Mouse (Mus musculus) limb, embryonic 10.5 days (tissue): ENCODE measurements at regions not wholly inside any gene's neighbourhood (a gene's known extent, or its start where the extent isn't known, plus 50 kb on each side); places are given as distances from the start of the nearest gene placed in this dataset.

Experiments used
- DNase-seq: peaks from one replicate; pipeline ENCODE4 v3.0.0-alpha.2; 2017; ENCODE audit warnings: low spot score
- H3K27ac ChIP-seq: fragments of 300-500 bp; sonication (generic); 2 replicates; pipeline ENCODE4 v1.5.1; 2016; ENCODE audit warnings: mild to moderate bottlenecking
- H3K27me3 ChIP-seq: fragments of 300-500 bp; sonication (generic); 2 replicates; pipeline ENCODE4 v1.6.1; 2016; ENCODE audit warnings: low read depth, mild to moderate bottlenecking; ENCODE audit not compliant: poor library complexity, severe bottlenecking
- H3K36me3 ChIP-seq: fragments of 300-500 bp; sonication (generic); 2 replicates; pipeline ENCODE4 v1.6.1; 2016; ENCODE audit warnings: mild to moderate bottlenecking, moderate library complexity
- H3K4me1 ChIP-seq: fragments of 300-500 bp; sonication (generic); 2 replicates; pipeline ENCODE4 v1.6.1; 2016
- H3K4me3 ChIP-seq: fragments of 300-500 bp; sonication (generic); 2 replicates; pipeline ENCODE4 v1.5.1; 2016; ENCODE audit warnings: mild to moderate bottlenecking, moderate library complexity
- H3K9me3 ChIP-seq: fragments of 300-500 bp; sonication (generic); replicated peaks from 2 replicates; pipeline ENCODE4 v1.6.1; 2016; ENCODE audit warnings: mild to moderate bottlenecking
- WGBS: fragments of 180-500 bp; shearing (Covaris S2); methylation state at CpG from one replicate; pipeline ENCODE4 v1.1.7; 2016; 5-methylcytosine and 5-hydroxymethylcytosine counted together

DNA sequence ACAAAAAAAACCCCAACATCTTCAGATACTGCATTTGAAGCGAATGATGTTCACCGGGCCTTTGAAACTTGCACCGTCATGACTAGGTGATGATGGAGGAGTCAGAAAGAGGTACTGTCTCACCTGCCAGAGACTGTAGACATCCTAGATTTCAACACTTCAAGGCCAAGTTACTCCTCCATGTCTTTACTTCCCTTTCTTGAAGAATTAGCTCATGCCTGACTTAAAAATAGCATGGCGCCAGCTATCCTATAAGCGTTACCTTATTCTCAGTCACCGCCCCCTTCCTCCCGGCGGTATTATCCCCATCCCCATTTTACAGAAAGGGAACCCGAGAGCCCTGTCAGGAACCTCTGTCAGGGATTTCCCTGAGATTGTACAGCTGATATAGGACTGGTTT is 374.4 kb upstream of the Gm10131 start:
- Histone ChIP-seq H3K9me3 (no peaks in the 10 kb centered on the region), H3K27me3 (no peaks in the 10 kb centered on the region), H3K4me1 (no peaks in the 10 kb centered on the region), H3K36me3 (no peaks in the 10 kb centered on the region), H3K27ac (no peak overlapping the region), H3K4me3 (no peak overlapping the region)
- WGBS = 94% methylated on average over 9 of the region's 9 CpGs
- DNase-seq = no peak

DNA sequence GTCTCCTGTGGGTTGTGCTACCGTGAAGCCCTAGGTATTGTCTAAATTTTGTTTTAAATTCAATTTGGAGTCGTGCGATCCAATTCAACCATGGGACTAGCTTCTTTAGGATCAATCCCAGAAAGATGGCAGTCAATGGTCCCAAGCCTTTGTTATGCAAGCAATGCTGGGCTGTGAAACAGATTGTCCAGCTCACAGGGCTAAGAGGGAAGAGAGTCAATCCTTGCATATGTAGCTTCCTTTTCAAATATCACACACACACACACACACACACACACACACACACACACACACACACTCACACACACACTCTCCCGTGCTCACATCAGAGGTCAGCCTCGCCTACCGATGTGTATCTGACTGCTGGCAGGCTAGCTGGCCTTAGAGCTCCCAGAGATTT is 373.8 kb upstream of the Gm10131 start:
- no peak overlapping the region; the same call in 1 of the 2 replicates for H3K27ac ChIP-seq
- no peaks in the 10 kb centered on the region for H3K36me3 ChIP-seq
- H3K4me1 ChIP-seq = no peaks in the 10 kb centered on the region
- no peaks in the 10 kb centered on the region for H3K9me3 ChIP-seq
- no peaks in the 10 kb centered on the region for H3K27me3 ChIP-seq
- DNase-seq = no peak
- no peak overlapping the region for H3K4me3 ChIP-seq
- 87% methylated on average over 6 of the region's 6 CpGs for WGBS

DNA sequence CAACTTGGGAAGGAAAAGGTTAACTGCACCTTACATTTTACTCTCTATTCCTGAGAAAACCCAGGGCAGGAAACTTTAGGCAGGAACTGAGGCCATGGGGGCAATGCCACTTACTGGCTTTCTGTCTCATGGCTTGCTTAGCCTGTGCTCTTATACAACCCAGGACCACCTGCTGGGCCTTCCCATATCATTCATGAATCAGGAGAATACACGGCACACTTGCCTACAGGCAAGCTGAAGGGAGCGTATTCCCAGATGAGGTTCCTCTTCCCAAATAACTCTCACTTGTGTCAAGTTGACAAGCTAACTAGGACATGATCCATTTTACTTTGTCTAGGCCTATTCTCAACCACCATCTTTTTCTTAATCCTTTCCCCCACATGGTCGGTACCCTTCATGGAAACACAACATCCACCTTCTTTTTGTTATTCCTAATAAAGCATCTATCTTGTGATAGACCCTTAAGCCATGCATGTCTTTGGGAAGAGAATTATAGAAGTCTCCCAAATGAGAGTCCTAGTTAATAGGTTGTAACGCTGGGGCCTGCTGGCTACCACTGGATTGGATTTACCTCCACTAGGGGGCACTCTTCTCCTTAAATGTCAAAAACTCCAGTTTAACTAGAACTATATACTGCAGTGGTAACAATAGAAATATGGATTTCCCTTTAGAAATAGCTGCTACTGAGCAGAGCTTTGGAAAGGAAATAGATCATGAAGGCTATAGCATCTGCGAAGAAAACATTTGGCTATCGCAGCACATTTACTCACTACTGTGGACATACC is 373.2 kb upstream of the Gm10131 start:
- no peaks in the 10 kb centered on the region for H3K9me3 ChIP-seq
- no peak for DNase-seq
- no peaks in the 10 kb centered on the region for H3K27me3 ChIP-seq
- H3K4me1 ChIP-seq = no peaks in the 10 kb centered on the region
- H3K4me3 ChIP-seq = no peak overlapping the region
- H3K27ac ChIP-seq = no peak overlapping the region
- 68% methylated on average over 6 of the region's 6 CpGs for WGBS
- H3K36me3 ChIP-seq = no peaks in the 10 kb centered on the region

DNA sequence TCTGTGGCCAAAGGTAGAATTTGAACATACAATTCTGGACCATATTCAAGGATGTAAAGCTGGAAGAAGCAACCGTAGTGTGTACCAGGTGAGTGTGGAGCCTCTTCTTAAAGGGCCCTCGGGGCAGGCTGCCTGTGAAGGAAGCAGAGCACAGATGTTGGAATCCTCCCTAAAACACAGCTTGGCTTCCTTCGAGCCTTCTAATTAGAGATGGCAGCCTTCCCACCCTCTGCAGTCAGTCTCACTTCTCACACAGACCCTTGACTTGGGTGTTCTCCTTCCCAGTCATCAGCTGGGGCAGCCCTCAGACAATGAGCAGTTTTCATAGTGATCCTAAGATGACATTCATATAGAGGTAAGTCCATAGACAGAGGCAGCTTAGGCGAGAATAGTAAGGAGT is 371.7 kb upstream of the Gm10131 start:
- WGBS = 69% methylated on average over 4 of the region's 4 CpGs

DNA sequence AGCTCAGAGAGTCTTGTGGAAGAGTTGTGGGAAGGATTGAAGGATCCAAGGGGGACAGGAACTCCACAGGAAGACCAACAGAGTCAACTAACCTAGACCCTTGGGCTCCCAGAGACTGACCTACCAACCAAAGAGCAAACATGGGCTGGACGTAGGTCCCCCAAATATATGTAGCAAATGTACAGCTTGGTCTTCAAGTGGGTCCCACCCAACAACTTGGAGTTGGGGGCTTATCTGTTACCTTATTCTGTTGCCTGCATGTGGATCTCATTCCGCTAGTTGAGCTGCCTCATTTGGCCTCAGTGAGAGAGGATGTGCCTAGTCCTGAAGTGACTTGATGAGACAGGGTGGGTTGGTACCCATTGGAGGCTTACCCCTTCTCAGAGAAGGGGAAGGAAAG is 371.1 kb upstream of the Gm10131 start:
- H3K9me3 ChIP-seq = no peaks in the 10 kb centered on the region
- H3K27me3 ChIP-seq = no peaks in the 10 kb centered on the region
- H3K27ac ChIP-seq = no peak overlapping the region
- 91% methylated on average over 2 of the region's 2 CpGs for WGBS
- H3K4me1 ChIP-seq = no peaks in the 10 kb centered on the region
- no peak overlapping the region for H3K4me3 ChIP-seq
- DNase-seq = no peak
- no peaks in the 10 kb centered on the region for H3K36me3 ChIP-seq

More for the DNA sequence above, 371.7 kb upstream of the Gm10131 start:
- H3K9me3 ChIP-seq = no peaks in the 10 kb centered on the region
- H3K4me3 ChIP-seq = no peak overlapping the region
- no peaks in the 10 kb centered on the region for H3K36me3 ChIP-seq
- no peak for DNase-seq
- H3K4me1 ChIP-seq = no peaks in the 10 kb centered on the region
- H3K27ac ChIP-seq = no peak overlapping the region
- H3K27me3 ChIP-seq = no peaks in the 10 kb centered on the region

DNA sequence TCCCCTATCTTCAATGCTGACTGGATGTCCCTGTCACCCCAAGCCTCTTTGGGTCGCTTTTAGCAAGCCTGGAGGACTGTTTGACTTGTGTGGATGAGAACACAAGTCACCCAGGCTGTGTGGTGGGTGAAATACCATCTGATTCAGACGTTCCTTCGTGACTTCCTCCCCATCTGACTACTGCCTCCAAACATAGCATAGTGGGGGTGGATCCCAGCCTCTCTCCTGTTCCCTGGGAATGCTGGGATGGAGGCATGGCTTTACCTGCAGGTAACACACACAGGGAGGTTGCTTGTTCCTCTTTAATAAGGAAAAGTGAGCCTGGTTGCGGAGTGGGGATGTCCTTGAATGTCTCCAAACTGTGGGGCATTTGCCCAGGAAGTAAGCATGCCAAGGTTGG is 369.0 kb upstream of the Gm10131 start:
- H3K4me3 ChIP-seq = no peak overlapping the region
- no peaks in the 10 kb centered on the region for H3K4me1 ChIP-seq
- H3K9me3 ChIP-seq = no peaks in the 10 kb centered on the region
- 86% methylated on average over 4 of the region's 4 CpGs for WGBS
- no peak overlapping the region for H3K27ac ChIP-seq
- DNase-seq = no peak
- H3K36me3 ChIP-seq = no peaks in the 10 kb centered on the region
- H3K27me3 ChIP-seq = peaks cover 11% of the 10 kb centered on the region; the same call in 1 of the 2 replicates

DNA sequence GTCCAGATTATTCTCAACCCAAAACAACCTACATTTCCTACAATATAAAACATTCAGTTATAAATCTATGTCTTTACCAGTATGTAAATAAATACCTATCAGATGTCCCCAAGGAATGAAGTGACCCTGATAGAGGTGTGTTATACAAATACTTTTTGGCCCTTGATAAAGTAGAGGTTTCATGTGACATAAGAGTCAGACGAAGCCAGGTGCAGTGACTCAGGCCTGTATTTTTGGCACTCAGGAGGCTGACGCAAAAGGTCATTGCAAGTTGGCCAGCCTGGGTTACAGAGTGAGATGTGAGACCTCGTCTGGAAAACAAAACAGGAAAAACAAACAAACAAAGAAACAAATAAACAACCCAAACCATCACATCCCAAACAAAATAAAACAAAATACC is 367.4 kb upstream of the Gm10131 start:
- Histone ChIP-seq H3K36me3 (no peaks in the 10 kb centered on the region), H3K27me3 (peaks cover 11% of the 10 kb centered on the region; the same call in 1 of the 2 replicates), H3K4me3 (no peak overlapping the region), H3K27ac (no peak overlapping the region), H3K9me3 (no peaks in the 10 kb centered on the region), H3K4me1 (peaks cover under 1% of the 10 kb centered on the region; the same call in 1 of the 2 replicates)
- no peak for DNase-seq
- WGBS = 77% methylated on average over 3 of the region's 3 CpGs

DNA sequence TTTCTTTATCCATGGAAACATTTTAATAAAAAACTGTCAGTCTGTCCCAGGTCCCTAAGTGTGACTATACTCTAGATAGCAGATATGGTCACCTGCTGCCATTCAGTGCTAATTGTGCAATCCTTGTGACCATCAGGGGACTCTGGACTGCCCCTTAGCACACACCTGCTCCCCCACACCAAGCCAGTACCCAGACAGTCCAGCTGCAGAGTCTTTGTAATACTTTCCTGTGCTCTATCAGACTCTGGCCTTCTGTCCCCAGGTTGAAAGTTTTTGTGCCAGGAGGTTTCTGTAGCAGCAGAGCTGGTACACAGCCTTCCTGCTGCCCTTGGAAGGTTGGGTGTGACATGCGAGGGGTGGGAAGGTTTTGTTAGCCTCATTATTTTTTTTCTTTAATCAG is 366.9 kb upstream of the Gm10131 start:
- no peak overlapping the region for H3K4me3 ChIP-seq
- 82% methylated on average over 1 of the region's 1 CpGs for WGBS

DNA sequence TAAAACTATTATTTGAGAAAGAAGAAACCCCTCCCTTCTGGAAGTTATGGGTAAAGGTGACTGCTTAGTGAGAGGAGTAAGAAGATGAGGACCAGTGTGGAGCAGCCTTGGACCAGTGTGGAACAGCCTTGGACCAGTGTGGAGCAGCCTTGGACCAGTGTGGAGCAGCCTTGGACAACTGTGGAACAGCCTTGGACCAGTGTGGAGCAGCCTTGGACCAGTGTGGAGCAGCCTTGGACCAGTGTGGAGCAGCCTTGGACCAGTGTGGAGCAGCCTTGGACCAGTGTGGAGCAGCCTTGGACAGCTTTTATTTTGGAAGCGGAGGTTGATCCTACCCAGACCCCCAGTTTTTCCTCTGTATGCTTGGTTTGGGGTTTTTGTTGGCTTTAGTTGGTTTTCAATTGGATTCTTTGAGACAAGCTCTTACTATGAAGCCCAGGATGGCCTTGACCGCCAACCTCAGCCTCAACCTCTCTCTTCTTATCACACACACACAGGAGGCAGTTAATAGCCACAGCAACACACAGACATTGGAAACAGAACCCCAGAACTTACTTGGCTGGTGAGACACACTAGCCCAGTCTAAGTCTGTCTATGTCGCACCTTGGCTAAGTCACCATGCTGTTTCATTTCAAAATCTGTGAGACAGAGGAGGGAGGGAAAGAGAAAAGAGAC is 364.7 kb upstream of the Gm10131 start:
- Histone ChIP-seq H3K4me3 (no peak overlapping the region), H3K36me3 (no peaks in the 10 kb centered on the region), H3K27ac (no peak overlapping the region), H3K9me3 (no peaks in the 10 kb centered on the region), H3K27me3 (peaks cover 17% of the 10 kb centered on the region; the same call in 1 of the 2 replicates), H3K4me1 (peaks cover 21% of the 10 kb centered on the region)
- WGBS = 97% methylated on average over 3 of the region's 3 CpGs
- DNase-seq = no peak

More for the DNA sequence above, 366.9 kb upstream of the Gm10131 start:
- DNase-seq = no peak
- Histone ChIP-seq H3K27me3 (peaks cover 13% of the 10 kb centered on the region; the same call in 1 of the 2 replicates), H3K4me1 (peaks cover 5% of the 10 kb centered on the region), H3K9me3 (no peaks in the 10 kb centered on the region), H3K36me3 (no peaks in the 10 kb centered on the region), H3K27ac (no peak overlapping the region)

DNA sequence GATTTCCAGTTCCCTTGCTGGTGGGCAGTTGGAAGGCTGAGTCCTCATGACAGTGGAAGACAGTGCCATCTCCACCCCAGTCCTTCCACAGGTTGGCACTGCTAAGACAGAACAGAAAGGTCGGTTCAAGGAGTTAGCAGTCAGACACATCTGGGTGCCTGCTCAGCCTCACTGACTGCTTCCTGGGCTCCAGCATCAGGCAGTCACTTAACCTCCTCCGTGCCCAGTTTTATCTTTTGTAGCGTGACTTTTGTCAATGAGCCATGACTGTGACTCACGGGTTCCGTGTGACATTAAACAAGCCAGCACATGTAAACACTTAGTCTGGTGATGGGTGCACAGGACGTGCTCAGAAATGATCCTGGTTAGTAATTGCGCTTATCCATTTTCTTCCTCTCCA is 363.1 kb upstream of the Gm10131 start:
- Histone ChIP-seq H3K27ac (no peak overlapping the region), H3K9me3 (no peaks in the 10 kb centered on the region), H3K36me3 (no peaks in the 10 kb centered on the region), H3K4me1 (peaks cover 34% of the 10 kb centered on the region), H3K4me3 (no peak overlapping the region), H3K27me3 (peaks cover 17% of the 10 kb centered on the region; the same call in 1 of the 2 replicates)
- DNase-seq = no peak
- WGBS = 80% methylated on average over 7 of the region's 7 CpGs

DNA sequence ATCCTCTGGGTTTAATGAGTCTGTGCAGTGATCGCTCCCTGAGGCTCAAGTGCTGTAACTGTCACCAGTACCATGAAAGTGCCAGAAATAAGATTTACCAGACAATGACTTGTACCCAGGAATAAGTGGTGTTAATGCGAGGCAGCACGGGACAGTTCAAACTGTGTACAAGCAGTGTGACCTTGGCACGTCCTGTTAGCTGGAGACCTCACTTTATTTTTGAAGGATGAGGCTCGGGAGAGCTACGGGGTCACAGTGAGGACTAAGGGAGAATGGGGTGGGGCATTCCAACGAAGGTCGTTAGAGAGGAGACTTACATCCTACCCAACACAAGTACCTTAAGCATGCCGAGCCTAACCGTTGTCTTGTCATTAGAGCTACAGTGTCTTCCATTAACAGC is 362.2 kb upstream of the Gm10131 start:
- no peaks in the 10 kb centered on the region for H3K9me3 ChIP-seq
- no peak overlapping the region for H3K4me3 ChIP-seq
- H3K4me1 ChIP-seq = peaks cover 42% of the 10 kb centered on the region
- H3K27me3 ChIP-seq = peaks cover 17% of the 10 kb centered on the region; the same call in 1 of the 2 replicates
- WGBS = 44% methylated on average over 10 of the region's 10 CpGs
- no peaks in the 10 kb centered on the region for H3K36me3 ChIP-seq
- no peak for DNase-seq
- H3K27ac ChIP-seq = no peak overlapping the region

DNA sequence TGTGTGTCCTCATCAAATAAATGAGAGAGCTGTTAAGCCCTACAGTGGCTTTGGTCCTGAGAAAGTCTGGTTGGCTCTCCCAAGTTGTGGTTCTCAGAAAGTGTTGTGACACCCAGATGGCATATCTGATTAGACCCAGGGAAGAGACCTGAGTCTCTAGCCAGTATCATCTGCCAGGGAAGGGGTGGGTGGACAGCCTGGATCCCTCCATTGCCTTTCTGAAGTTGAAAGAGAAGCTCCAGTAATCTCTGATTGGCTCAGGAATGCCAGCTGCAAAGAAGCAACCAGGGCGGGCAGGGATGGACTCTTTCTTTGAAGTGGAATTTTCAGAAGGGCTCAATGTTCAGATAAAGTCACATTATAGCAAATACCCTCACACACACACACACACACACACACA is 361.8 kb upstream of the Gm10131 start:
- DNase-seq = no peak
- no peak overlapping the region for H3K4me3 ChIP-seq
- no peak overlapping the region for H3K27ac ChIP-seq
- H3K36me3 ChIP-seq = no peaks in the 10 kb centered on the region
- peaks cover 44% of the 10 kb centered on the region for H3K4me1 ChIP-seq
- no peaks in the 10 kb centered on the region for H3K9me3 ChIP-seq
- WGBS = 48% methylated on average over 1 of the region's 1 CpGs
- H3K27me3 ChIP-seq = peaks cover 17% of the 10 kb centered on the region; the same call in 1 of the 2 replicates

DNA sequence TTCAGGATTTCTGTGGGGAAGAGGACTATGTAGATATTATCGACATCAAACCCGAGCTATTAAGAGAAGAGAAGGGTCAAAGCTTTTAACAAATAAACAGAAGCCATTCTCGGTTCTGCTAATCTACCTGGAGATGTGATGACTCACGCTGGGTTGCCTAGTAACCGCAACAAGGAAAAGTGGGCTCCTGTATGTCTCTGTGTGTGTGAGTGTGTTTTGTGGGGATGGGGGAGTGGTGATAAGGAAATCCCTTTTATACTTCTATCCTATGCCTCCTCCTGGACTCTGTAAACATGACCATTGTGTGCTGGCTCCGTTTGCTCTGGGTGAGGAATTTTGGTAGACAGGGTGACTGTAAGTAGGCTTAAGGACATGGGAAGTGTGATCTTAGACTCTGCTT is 361.3 kb upstream of the Gm10131 start:
- no peak for DNase-seq
- Histone ChIP-seq H3K27me3 (peaks cover 17% of the 10 kb centered on the region; the same call in 1 of the 2 replicates), H3K9me3 (no peaks in the 10 kb centered on the region), H3K27ac (no peak overlapping the region), H3K36me3 (no peaks in the 10 kb centered on the region), H3K4me1 (peaks cover 44% of the 10 kb centered on the region), H3K4me3 (no peak overlapping the region)
- 35% methylated on average over 6 of the region's 6 CpGs for WGBS
